Mouse (Mus musculus): ENCODE measurements at regions not wholly inside any gene's neighbourhood (a gene's known extent, or its start where the extent isn't known, plus 50 kb on each side); places are given as distances from the start of the nearest gene placed in this dataset.

- no peak for DNase-seq (ENCODE audit: low spot score in 2 of 2)
These were observed 296.6 kb upstream of the Gm15217 start for GRCm38 (mm10) chr14:46082646-46083045.

GRCm38 (mm10) chr14:46088968-46089691, 290.1 kb upstream of the Gm15217 start:
- DNase-seq (ENCODE audit: low spot score in 2 of 2) = no peak

- no peak for DNase-seq (ENCODE audit: low spot score in 2 of 2)
These were observed 263.3 kb upstream of the Gm15217 start for GRCm38 (mm10) chr14:46115950-46116349.

- DNase-seq (ENCODE audit: low spot score in 2 of 2) = no peak
These were observed 252.7 kb upstream of the Gm15217 start for GRCm38 (mm10) chr14:46126541-46126940.

- DNase-seq (ENCODE audit: low spot score in 2 of 2) = no peak
These were observed 249.5 kb upstream of the Gm15217 start for GRCm38 (mm10) chr14:46129762-46130161.

GRCm38 (mm10) chr14:46144175-46144574, 235.0 kb upstream of the Gm15217 start:
- DNase-seq (ENCODE audit: low spot score in 2 of 2) = no peak

- no peak for DNase-seq (ENCODE audit: low spot score in 2 of 2)
These were observed 234.5 kb upstream of the Gm15217 start for GRCm38 (mm10) chr14:46144707-46145106.

- DNase-seq (ENCODE audit: low spot score in 2 of 2) = no peak
These were observed 233.6 kb upstream of the Gm15217 start for GRCm38 (mm10) chr14:46145584-46145983.

GRCm38 (mm10) chr14:46149073-46149661, 230.0 kb upstream of the Gm15217 start:
- peak in 1 of 2 experiments; percentile 10 for DNase-seq (ENCODE audit: low spot score in 2 of 2)

- no peak for DNase-seq (ENCODE audit: low spot score in 2 of 2)
These were observed 220.5 kb upstream of the Gm15217 start for GRCm38 (mm10) chr14:46158741-46159140.

- no peak for DNase-seq (ENCODE audit: low spot score in 2 of 2)
These were observed 206.9 kb upstream of the Gm15217 start for GRCm38 (mm10) chr14:46172181-46172874.

- no peak for DNase-seq (ENCODE audit: low spot score in 2 of 2)
These were observed 206.3 kb upstream of the Gm15217 start for GRCm38 (mm10) chr14:46172875-46173324.

GRCm38 (mm10) chr14:46174386-46174785, 204.8 kb upstream of the Gm15217 start:
- no peak for DNase-seq (ENCODE audit: low spot score in 2 of 2)

GRCm38 (mm10) chr14:46175291-46176216, 203.7 kb upstream of the Gm15217 start:
- no peak for DNase-seq (ENCODE audit: low spot score in 2 of 2)

- no peak for DNase-seq (ENCODE audit: low spot score in 2 of 2)
These were observed 200.2 kb upstream of the Gm15217 start for GRCm38 (mm10) chr14:46179024-46179423.

- DNase-seq (ENCODE audit: low spot score in 2 of 2) = no peak
These were observed 187.4 kb upstream of the Gm15217 start for GRCm38 (mm10) chr14:46191639-46192399.

GRCm38 (mm10) chr14:46193577-46193976, 185.6 kb upstream of the Gm15217 start:
- no peak for DNase-seq (ENCODE audit: low spot score in 2 of 2)

- DNase-seq (ENCODE audit: low spot score in 2 of 2) = no peak
These were observed 183.3 kb upstream of the Gm15217 start for GRCm38 (mm10) chr14:46195939-46196338.

- no peak for DNase-seq (ENCODE audit: low spot score in 2 of 2)
These were observed 176.4 kb upstream of the Gm15217 start for GRCm38 (mm10) chr14:46202818-46203217.

GRCm38 (mm10) chr14:46220483-46220882, 158.7 kb upstream of the Gm15217 start:
- DNase-seq (ENCODE audit: low spot score in 2 of 2) = no peak
